Mouse (Mus musculus) B cell, adult 2 months (primary cell): ENCODE results near the gene Ehd1.
A peak's percentile ranks its signal among the peaks of the same experiment; 100 is the strongest.
"Not testable (repeated sequence)": the region's sequence is repeated elsewhere in the genome, so short reads cannot be mapped to it uniquely, and the experiment has no call there.

Source experiments
- DNase-seq, 2 experiments: peaks; one replicate each; pipeline ENCODE4 v3.0.0; 2022

Ehd1 gene

GRCm38 (mm10) chr19:6281122-6282020, 4.8 kb downstream of the Ehd1 start:
- no peak for DNase-seq

- DNase-seq, result no peak
Observed at GRCm38 (mm10) chr19:6283001-6283400, 6.5 kb downstream of the Ehd1 start.

- DNase-seq, result no peak
Observed at GRCm38 (mm10) chr19:6284502-6284901, 8.0 kb downstream of the Ehd1 start.

GRCm38 (mm10) chr19:6285226-6285625, 8.7 kb downstream of the Ehd1 start:
- no peak for DNase-seq

- DNase-seq, result no peak
Observed at GRCm38 (mm10) chr19:6285632-6286433, 9.3 kb downstream of the Ehd1 start.

- DNase-seq, result no peak
Observed at GRCm38 (mm10) chr19:6286434-6287401, 10.2 kb downstream of the Ehd1 start.

GRCm38 (mm10) chr19:6288236-6288894, 11.8 kb downstream of the Ehd1 start:
- DNase-seq, result no peak

GRCm38 (mm10) chr19:6289696-6290238, 13.2 kb downstream of the Ehd1 start:
- DNase-seq, result no peak

GRCm38 (mm10) chr19:6290720-6291116, 14.2 kb downstream of the Ehd1 start:
- not testable (repeated sequence) for DNase-seq

- DNase-seq, result no peak
Observed at GRCm38 (mm10) chr19:6291117-6291781, 14.7 kb downstream of the Ehd1 start.

- DNase-seq, result no peak
Observed at GRCm38 (mm10) chr19:6292262-6292661, 15.7 kb downstream of the Ehd1 start.

- DNase-seq, result no peak
Observed at GRCm38 (mm10) chr19:6294301-6294700, 17.8 kb downstream of the Ehd1 start.

GRCm38 (mm10) chr19:6296551-6297210, 20.2 kb downstream of the Ehd1 start:
- DNase-seq, result no peak

- DNase-seq, result peak in 1 of 2 experiments; percentile 32
Observed at GRCm38 (mm10) chr19:6297641-6298040, 21.1 kb downstream of the Ehd1 start.

GRCm38 (mm10) chr19:6299003-6299402, 22.5 kb downstream of the Ehd1 start:
- no peak for DNase-seq

GRCm38 (mm10) chr19:6299450-6300267, 23.1 kb downstream of the Ehd1 start:
- DNase-seq, result no peak

- no peak for DNase-seq
Observed at GRCm38 (mm10) chr19:6300402-6300841, 23.9 kb downstream of the Ehd1 start.

GRCm38 (mm10) chr19:6302114-6302513, 25.6 kb downstream of the Ehd1 start:
- DNase-seq, result no peak

GRCm38 (mm10) chr19:6302522-6302921, 26.0 kb downstream of the Ehd1 start:
- DNase-seq, result no peak

GRCm38 (mm10) chr19:6303831-6304230, 27.3 kb downstream of the Ehd1 start:
- no peak for DNase-seq
